Mouse (Mus musculus): ENCODE measurements around the gene 2210016L21Rik.

DNA sequence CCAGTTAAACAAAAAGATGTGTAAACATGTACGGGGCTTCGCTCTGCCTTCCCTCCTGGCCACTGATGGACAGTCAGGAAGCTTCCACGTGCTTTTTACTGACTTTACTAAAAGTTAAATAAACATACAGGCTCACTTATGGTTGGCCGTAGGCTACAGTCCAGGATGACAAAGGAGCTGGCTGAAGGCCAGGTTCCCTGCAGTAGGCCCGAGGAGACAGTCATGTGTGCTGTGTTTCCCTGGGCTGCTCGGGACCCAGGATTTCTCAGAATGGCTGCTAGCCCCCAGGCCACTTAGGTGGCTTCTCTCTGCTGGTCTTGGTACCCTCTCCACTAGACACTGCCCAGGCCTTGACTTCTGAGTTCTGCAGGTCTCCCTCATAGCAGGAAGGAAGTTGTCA is 6.9 kb downstream of the 2210016L21Rik start:
- TF ChIP-seq CTCF (conservative IDR thresholded peaks at IDR 0.05; ENCODE audit: low read length) (no peak), NANOG (IDR thresholded peaks at IDR 0.05; ENCODE audit: borderline replicate concordance, low read length) (no peak), POU5F1 (IDR thresholded peaks at IDR 0.05; ENCODE audit: borderline replicate concordance, low read length) (no peak)

Data from E14TG2a.4 (cell line).